Mouse (Mus musculus) small intestine, adult 2 months (tissue): ENCODE measurements at regions not wholly inside any gene's neighbourhood (a gene's known extent, or its start where the extent isn't known, plus 50 kb on each side); places are given as distances from the start of the nearest gene placed in this dataset.

ENCODE experiments used
- CTCF ChIP-seq: fragments of 200-500 bp; IDR thresholded peaks from 2 replicates; pipeline ENCODE4 v1.5.1; 2012; ENCODE audit warnings: low read depth, mild to moderate bottlenecking, control low read depth, inconsistent platforms, low read length, moderate library complexity, mixed read lengths; ENCODE audit not compliant: insufficient replicate concordance, insufficient read length; ENCODE audit errors: extremely low read depth
- POLR2A ChIP-seq: fragments of 200-500 bp; IDR thresholded peaks from 2 replicates; pipeline ENCODE4 v1.6.1; 2012; ENCODE audit warnings: low read depth, mild to moderate bottlenecking, control low read depth, inconsistent platforms, low read length, moderate library complexity

GRCm38 (mm10) chr11:112990751-112991150 is 208.7 kb downstream of the Sox9 start:
- TF ChIP-seq CTCF: no peak
- TF ChIP-seq POLR2A: no peak
